Mouse (Mus musculus): ENCODE data around the gene Shisal1.
A peak's percentile ranks its signal among the peaks of the same experiment; 100 is the strongest.

The Shisal1 gene

GRCm38 (mm10) chr15:84425733-84426132, 21.2 kb downstream of the Shisal1 start:
- no peak for DNase-seq (ENCODE audit: low read depth, low spot score)

DNA sequence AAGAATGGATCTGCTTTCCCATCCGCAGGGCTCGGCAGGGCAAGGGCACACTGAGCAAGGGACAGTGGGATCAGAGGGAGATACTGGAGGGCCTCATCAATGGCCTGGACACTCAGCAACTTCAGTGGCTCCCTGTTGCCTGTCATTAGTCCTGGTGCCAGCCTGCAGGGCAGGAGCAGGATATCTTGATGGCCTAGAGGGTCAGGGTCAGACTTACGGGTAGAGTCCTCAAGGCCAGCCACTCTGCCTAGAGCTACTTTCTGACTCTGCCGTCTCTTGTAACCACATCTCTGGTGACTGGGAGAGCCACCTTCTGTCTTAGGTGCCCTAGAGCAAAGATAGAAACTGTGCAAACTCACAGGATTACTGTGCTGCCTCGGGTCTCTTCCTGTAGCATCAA, 23.1 kb downstream of the Shisal1 start:
- no peak for DNase-seq (ENCODE audit: low read depth, low spot score)

DNA sequence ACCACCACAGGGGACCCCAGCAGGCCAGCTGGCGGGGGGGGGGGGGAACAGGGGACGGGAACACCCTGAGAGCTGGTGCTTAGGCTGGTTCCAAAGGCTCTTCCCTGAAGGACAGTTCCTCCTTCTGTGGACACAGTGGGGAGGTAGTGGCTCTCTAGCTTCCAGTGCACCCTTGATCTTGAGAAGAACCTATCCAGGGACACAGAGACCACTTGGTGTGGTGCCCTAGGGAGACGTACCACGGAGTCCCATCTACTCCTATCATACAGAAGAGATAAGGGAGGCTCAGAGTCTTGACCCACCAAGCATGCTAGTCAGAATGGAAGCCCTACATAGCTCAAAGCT, 28.7 kb downstream of the Shisal1 start:
- no peak for DNase-seq (ENCODE audit: low read depth, low spot score)

- no peak for DNase-seq (ENCODE audit: low read depth, low spot score)
Observed at GRCm38 (mm10) chr15:84417592-84418265, 29.2 kb downstream of the Shisal1 start.

DNA sequence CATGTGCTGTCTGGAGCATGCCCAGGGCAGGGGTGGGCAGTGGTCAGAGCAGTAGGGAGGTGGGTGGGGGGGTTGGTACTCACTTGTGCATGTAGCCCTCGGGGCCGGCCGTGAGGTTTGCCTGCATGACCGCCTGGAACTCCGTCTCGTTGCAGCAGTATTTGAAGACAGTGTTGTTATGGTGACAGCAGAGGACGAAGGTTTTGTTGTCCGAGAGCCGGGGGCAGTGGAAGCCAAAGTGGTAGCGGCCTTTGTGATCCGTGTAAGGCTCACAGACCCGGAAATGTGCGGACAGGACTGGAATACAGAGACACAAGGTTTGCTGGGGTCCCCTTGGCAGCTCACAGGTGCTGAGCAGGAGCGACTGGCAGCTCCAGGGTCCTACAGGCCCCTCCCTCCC, 29.9 kb downstream of the Shisal1 start:
- no peak for DNase-seq (ENCODE audit: low read depth, low spot score)

DNA sequence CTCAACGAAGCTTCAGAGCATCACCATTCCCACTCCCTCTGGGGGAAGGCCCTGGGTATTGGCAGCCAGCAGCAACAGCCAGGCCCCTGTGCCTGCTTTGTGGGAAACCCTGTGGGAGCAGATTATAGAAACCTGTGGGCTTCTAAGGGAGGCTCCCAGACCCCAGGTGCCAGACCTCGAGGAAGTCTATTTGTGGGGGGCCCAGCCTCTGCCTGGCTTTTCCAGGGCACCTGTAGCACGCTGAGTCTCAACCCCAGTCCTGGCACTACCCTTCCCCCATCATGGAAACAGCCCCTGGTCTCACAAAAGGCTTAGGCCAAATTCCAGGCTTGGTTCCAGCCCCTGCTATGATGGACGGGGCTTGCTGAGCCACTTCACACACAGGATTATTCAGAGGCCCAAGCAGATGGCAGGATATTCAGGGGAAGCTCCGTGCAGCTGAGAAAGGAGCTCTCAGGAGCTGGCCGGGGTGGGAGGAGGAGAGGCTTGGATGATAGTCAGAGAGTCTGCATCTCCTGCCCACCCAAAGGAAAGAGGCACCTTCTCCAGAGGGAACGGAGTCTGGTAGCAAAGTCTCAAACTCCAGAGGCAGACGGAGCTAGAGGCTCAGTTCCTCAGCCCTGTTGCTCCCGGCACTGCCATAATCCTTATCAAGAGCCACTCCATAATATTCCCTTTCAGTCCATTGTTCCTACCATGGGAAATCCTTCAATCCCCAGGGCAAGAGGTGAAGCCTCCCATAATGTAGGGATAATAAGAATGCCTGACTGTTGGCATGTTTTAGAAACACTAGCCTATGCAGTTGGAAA, 32.7 kb downstream of the Shisal1 start:
- no peak for DNase-seq (ENCODE audit: low read depth, low spot score)

DNA sequence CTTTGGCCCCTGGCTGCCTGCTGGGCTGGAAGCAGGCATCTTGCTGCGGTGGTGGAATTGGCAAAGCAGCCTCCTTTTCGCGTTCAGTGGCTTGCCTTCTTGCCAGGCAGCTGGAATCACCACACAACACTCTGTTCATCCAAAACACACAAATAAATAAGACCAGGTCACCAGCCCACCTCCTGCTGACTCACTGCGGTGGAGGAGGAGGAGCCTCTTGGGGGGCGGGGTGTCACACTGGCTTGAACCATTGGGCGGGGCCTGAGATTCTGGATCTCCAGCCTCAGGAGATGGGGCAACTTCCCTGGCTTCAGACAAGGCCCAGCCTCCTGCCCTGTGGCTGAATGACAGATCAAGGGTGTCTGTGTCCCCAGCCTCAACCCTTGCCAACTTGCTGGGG, 34.5 kb downstream of the Shisal1 start:
- peak; percentile 51 for DNase-seq (ENCODE audit: low read depth, low spot score)

DNA sequence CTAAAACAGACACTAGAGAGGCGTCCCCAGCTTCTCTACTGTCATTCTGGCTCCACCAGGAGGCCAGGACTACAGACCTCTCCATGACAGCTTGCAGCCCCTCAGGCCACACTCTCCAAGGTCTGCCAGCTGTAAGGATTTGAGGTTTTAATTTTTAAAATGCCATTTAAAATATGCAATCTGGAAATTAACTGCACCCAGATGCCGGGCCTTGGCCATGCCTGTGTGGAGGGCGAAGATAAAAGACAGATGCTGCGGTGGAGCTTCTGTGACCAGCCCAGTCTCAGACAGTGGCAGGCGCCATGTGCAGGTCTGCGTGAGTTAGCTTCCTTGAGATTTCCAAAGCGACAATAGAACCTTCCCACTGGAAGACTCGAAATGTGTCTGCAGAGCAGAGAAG, 36.8 kb downstream of the Shisal1 start:
- DNase-seq (ENCODE audit: low read depth, low spot score), result no peak

GRCm38 (mm10) chr15:84408576-84408975, 38.3 kb downstream of the Shisal1 start:
- no peak for DNase-seq (ENCODE audit: low read depth, low spot score)

- no peak for DNase-seq (ENCODE audit: low read depth, low spot score)
Observed at GRCm38 (mm10) chr15:84405759-84406158, 41.1 kb downstream of the Shisal1 start.

- no peak for DNase-seq (ENCODE audit: low read depth, low spot score)
Observed at GRCm38 (mm10) chr15:84403454-84404113, 43.3 kb downstream of the Shisal1 start.

DNA sequence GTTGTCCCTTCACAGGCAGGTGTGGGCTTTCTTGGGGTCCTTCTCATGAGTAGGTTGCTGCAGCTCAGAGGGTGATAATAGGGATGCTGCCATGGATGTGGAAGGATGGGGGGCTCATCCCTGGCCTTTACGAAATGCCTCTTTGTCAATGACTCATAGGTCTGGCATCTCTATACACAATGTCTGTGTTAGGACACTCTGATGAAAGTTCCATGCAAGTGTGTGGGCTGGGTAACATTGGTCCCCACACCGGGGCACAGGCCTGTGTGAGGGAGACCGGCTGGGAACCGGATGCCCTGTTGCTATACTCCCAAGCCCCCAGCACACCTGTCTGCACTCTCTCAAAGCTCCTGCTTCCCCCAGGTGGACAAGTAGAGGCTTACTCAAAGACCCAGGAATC, 48.3 kb downstream of the Shisal1 start:
- no peak for DNase-seq (ENCODE audit: low read depth, low spot score)

GRCm38 (mm10) chr15:84397663-84398169, 49.2 kb downstream of the Shisal1 start:
- DNase-seq (ENCODE audit: low read depth, low spot score), result no peak

GRCm38 (mm10) chr15:84395341-84396067, 51.4 kb downstream of the Shisal1 start:
- DNase-seq (ENCODE audit: low read depth, low spot score), result no peak

DNA sequence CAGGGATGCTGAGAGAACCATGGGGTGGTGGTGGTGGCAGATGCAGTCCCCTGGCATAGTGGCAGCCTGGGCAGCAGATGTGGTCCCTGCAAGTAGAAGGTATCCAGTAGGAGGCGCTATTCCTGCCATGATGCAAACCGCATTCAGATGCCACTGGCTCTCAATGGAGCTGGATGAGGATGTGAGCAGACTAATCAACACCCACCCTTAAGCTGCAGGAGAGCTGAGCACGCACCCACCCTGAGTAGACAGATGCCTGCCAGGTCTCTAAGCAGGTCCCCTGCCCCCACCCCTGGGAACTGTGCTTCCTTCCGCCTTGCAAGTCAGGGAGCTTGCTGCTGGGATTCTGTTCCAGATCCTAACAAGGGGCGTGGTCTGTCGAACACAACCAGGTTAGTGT, 53.6 kb downstream of the Shisal1 start:
- peak; percentile 73 for DNase-seq (ENCODE audit: low read depth, low spot score)

GRCm38 (mm10) chr15:84392840-84393239, 54.1 kb downstream of the Shisal1 start:
- no peak for DNase-seq (ENCODE audit: low read depth, low spot score)

- no peak for DNase-seq (ENCODE audit: low read depth, low spot score)
Observed at GRCm38 (mm10) chr15:84392131-84392530, 54.8 kb downstream of the Shisal1 start.

DNA sequence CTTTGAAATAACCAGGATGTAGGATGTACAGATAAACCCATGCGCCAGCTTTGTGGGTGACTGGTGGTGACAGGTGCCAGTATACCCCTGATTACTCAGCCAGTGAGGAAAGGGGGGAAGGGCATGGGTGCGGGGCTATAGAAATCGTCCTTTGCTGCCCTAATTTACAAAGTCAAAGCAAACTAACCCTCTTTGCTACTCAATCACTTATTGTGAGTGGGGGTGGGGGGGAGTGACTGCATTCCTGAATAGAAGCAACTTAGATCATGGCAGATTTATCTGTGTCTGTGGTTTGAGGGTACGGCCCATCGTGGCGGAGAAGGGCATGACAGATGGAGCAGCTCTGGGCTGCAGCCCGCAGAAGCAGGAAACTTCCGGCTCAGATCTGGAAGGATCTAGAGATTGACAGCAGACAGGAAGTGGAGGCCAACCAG, 58.2 kb downstream of the Shisal1 start:
- DNase-seq (ENCODE audit: low read depth, low spot score), result no peak

- no peak for DNase-seq (ENCODE audit: low read depth, low spot score)
Observed at GRCm38 (mm10) chr15:84385995-84386565, 60.8 kb downstream of the Shisal1 start.

DNA sequence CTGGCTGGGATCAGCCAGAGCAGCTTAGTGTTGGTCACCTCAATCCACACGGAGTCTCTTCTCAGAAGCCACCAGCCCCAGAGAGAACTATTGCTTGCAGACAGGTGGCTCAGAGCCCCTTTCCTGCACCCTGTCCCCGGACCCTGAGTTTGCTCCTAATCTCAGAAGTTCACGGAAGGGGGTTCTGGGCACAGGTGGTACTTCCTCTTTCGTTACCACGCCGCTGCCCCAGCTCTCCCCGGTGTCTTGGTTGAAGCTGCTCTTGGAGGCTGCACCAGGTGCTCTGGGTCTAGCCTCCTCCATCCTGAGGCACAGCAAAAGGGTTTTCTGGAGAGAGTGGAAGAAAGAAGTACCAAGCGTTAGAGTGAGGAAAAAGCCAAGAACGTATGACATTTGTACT, 62.8 kb downstream of the Shisal1 start:
- DNase-seq (ENCODE audit: low read depth, low spot score), result no peak

DNA sequence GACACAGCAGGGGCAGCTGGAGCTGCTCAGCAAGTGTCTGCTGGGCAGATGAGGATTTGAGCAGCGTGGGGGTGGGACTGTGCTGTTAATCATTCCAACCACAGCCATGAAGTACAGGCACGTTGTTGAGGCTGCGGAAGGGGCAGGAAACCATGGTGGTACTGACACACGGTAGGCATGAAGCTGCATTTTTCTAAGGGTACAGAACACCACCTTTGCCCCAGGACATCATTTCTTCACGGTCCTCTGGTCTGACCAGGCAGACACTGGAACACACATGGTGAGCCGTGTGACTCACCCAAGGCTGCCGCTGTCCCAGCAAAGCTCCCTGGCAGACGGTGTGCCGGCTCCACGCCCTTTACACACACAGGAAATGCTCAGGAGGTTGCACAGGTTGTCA, 66.7 kb downstream of the Shisal1 start:
- DNase-seq (ENCODE audit: low read depth, low spot score), result no peak

GRCm38 (mm10) chr15:84378734-84379133, 68.2 kb downstream of the Shisal1 start:
- no peak for DNase-seq (ENCODE audit: low read depth, low spot score)

Measured in ES-CJ7 (cell line).